Mouse (Mus musculus): ENCODE measurements at regions not wholly inside any gene's neighbourhood (a gene's known extent, or its start where the extent isn't known, plus 50 kb on each side); places are given as distances from the start of the nearest gene placed in this dataset.

GRCm38 (mm10) chr3:35315162-35315561 lies 438.7 kb upstream of the Atp11b start:
- TF ChIP-seq POLR2A (IDR thresholded peaks at IDR 0.05; ENCODE audit: low read depth, low read length) = no peak
- no peak for TF ChIP-seq CTCF (IDR thresholded peaks at IDR 0.05; ENCODE audit: extremely low read depth, insufficient read depth, insufficient read length, insufficient replicate concordance)

Measured in spleen, adult 2 months (tissue).